Mouse (Mus musculus) embryonic facial prominence, embryonic 11.5 days (tissue): ENCODE data around the gene Ermp1. TPM values are rescaled to one million over a fixed set of nuclear protein-coding genes. Genes with fewer than 3 reads are reported as not detected.

Experiments used
- ATAC-seq: fragments of 200-750 bp; cut with Nextera tagmentation; replicated peaks from 2 replicates; pipeline ENCODE4 v1.8.0; 2017; ENCODE audit warnings: low read depth; ENCODE audit not compliant: insufficient number of reproducible peaks, low FRiP score, low TSS enrichment
- DNase-seq: peaks from one replicate; pipeline ENCODE4 v3.0.0-alpha.2; 2015; ENCODE audit warnings: low spot score
- H3K27ac ChIP-seq: fragments of 300-500 bp; sonication (generic); replicated peaks from 2 replicates; pipeline ENCODE4 v1.5.1; 2014; ENCODE audit warnings: mild to moderate bottlenecking, low read depth, low read length, control low read depth
- H3K27me3 ChIP-seq: fragments of 300-500 bp; sonication (generic); 2 replicates; pipeline ENCODE4 v1.6.1; 2014; ENCODE audit warnings: mild to moderate bottlenecking, low read length, moderate library complexity, mixed read lengths; ENCODE audit not compliant: control insufficient read depth, insufficient read depth
- H3K36me3 ChIP-seq: fragments of 300-500 bp; sonication (generic); replicated peaks from 2 replicates; pipeline ENCODE4 v1.6.1; 2014; ENCODE audit warnings: low read depth, mild to moderate bottlenecking, low read length, moderate library complexity, mixed read lengths; ENCODE audit not compliant: control insufficient read depth, insufficient read depth
- H3K4me1 ChIP-seq: fragments of 300-500 bp; sonication (generic); 2 replicates; pipeline ENCODE4 v1.6.1; 2014; ENCODE audit warnings: low read length, mixed read lengths; ENCODE audit not compliant: control insufficient read depth, insufficient read depth
- H3K4me2 ChIP-seq: fragments of 300-500 bp; sonication (generic); 2 replicates; pipeline ENCODE4 v1.6.1; 2014; ENCODE audit warnings: low read depth, mild to moderate bottlenecking, control low read depth, low read length, moderate library complexity
- H3K4me3 ChIP-seq: fragments of 300-500 bp; sonication (generic); 2 replicates; pipeline ENCODE4 v1.5.1; 2014; ENCODE audit warnings: low read depth, low read length, control low read depth
- H3K9ac ChIP-seq: fragments of 300-500 bp; sonication (generic); replicated peaks from 2 replicates; pipeline ENCODE4 v1.6.1; 2014; ENCODE audit warnings: mild to moderate bottlenecking, control low read depth, low read length
- H3K9me3 ChIP-seq: fragments of 300-500 bp; sonication (generic); replicated peaks from 2 replicates; pipeline ENCODE4 v1.6.1; 2016; ENCODE audit warnings: mild to moderate bottlenecking, low read length, inconsistent platforms, mixed read lengths; ENCODE audit not compliant: control insufficient read depth
- WGBS: fragments of 180-500 bp; shearing (Covaris S2); extraction: QIAGEN DNeasy Blood & Tissue Kit; methylation state at CpG from one replicate; pipeline ENCODE4 v1.1.7; 2014; 5-methylcytosine and 5-hydroxymethylcytosine counted together
- polyA plus RNA-seq: library from polyadenylated mRNA; unstranded; fragments of >200 nt; fragmentation: Nextera tagmentation; extraction: Ambion mirVana; gene quantifications from 2 replicates; pipeline ENCODE4 v1.2.1, GENCODE M21; 2014

Ermp1 gene
- polyA plus RNA-seq, 1 experiment from 2014 or later, result 16.8 TPM

DNA sequence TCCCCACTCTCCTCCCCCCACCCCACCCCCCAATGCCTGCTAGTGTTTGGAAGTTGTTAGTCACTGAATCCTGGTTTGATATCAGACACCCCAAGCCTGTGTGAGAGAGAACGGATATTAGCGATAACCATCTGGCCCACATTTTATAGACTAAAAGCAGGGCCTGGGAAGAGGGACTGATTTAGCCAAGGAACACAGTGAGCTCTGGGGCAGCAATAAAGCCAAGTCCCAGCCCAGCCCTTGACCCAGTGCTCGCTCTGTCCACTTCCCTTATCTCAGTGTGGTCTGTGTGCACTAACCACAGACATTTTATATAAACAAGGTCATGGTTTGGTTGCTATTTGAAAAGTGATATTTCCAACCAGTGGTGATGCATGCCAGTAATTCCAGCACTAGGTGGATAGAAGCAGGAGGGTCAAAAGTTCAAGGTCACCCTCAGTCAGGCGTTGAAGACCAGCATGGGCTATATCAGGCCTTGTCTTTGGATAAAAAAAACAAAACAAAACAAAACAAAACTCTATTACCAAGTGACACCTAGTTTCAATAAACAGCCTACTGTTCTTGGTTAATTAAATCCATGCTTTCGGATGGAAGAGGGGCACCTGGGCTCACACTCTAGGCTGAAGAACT is 18.9 kb upstream of the Ermp1 start:
- H3K4me3 ChIP-seq, result no peak overlapping the region
- no peak overlapping the region for H3K4me2 ChIP-seq
- no peak overlapping the region for H3K9ac ChIP-seq
- WGBS, result 63% methylated on average over 5 of the region's 5 CpGs
- ATAC-seq (peak; percentile 70; the same call in 1 of the 2 replicates), DNase-seq (peak; percentile 61)
- H3K27me3 ChIP-seq, result no peaks in the 10 kb centered on the region
- no peaks in the 10 kb centered on the region for H3K9me3 ChIP-seq
- no peak overlapping the region for H3K27ac ChIP-seq
- H3K36me3 ChIP-seq, result no peaks in the 10 kb centered on the region
- H3K4me1 ChIP-seq, result no peaks in the 10 kb centered on the region

DNA sequence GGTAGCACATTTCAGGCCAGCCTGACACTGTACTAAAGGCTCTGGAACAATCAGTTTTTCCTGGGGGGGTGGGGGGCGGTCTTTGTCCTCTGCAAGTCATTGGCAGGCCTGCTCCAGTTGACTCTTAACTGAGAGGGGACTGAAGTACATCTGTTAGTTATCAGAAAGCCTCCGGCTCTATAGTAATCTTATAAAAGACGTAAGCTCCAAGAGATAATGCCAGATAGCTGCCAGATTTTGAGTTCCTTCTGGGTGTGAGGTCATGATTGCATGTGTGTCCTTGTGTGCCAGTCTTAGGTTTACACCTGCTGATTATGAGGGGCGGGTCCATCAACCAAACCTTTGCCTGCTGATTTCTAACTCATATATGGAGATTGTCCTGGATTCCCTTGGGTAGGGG is 17.9 kb upstream of the Ermp1 start:
- H3K9me3 ChIP-seq, result no peaks in the 10 kb centered on the region
- DNase-seq (no peak), ATAC-seq (no peak)
- no peak overlapping the region for H3K4me2 ChIP-seq
- no peak overlapping the region for H3K4me3 ChIP-seq
- 62% methylated on average over 4 of the region's 4 CpGs for WGBS
- no peaks in the 10 kb centered on the region for H3K27me3 ChIP-seq
- H3K27ac ChIP-seq, result no peak overlapping the region
- no peaks in the 10 kb centered on the region for H3K36me3 ChIP-seq
- no peaks in the 10 kb centered on the region for H3K4me1 ChIP-seq
- no peak overlapping the region for H3K9ac ChIP-seq

DNA sequence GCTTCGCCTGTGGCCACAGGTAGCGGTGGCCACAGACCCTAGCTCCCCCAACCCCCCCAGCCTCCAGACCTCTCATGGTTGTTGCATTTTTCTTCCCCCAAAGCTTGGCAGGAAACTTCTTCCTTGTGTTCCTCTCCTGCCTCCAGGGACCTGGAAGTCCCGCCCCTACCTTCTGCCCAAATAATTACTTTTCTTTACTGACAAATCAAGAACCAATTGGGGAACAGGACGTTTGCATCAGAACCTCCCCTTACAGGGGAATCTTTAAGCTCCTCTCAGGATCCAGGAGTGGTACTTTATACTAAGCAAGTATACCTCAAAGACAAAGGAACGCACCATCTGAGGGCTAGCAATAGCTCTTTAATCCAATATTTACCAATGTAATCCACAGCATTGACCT is 16.7 kb upstream of the Ermp1 start:
- Histone ChIP-seq H3K9me3 (no peaks in the 10 kb centered on the region), H3K36me3 (no peaks in the 10 kb centered on the region), H3K9ac (no peak overlapping the region), H3K4me1 (no peaks in the 10 kb centered on the region), H3K4me3 (no peak overlapping the region), H3K4me2 (no peak overlapping the region), H3K27me3 (no peaks in the 10 kb centered on the region), H3K27ac (no peak overlapping the region)
- ATAC-seq, result no peak
- 80% methylated on average over 5 of the region's 5 CpGs for WGBS
- DNase-seq, result no peak

DNA sequence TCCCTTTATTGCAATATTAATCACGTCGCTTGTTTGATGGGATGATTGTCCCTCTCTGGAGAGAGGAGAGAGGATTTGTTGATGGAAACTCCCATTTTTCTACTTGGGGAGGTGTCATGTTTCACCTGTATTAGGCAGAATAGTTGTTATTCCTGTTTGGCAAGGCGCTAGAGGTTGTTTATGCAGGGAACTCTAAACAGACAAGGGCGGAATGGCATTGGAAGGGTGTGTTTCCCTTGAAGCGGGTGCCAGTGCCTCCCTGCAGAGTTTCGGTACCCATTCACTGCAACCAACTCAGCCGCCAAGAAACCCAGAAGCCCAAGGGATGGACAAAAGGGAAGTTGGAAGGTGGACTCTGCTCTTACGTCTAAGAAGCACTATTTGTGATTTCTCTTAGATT is 15.6 kb upstream of the Ermp1 start:
- WGBS, result 61% methylated on average over 8 of the region's 8 CpGs
- Histone ChIP-seq H3K4me3 (no peak overlapping the region), H3K4me2 (no peak overlapping the region), H3K4me1 (no peaks in the 10 kb centered on the region), H3K9me3 (no peaks in the 10 kb centered on the region), H3K27ac (no peak overlapping the region), H3K9ac (no peak overlapping the region), H3K27me3 (no peaks in the 10 kb centered on the region), H3K36me3 (no peaks in the 10 kb centered on the region)
- DNase-seq, result peak; percentile 25
- ATAC-seq, result no peak

DNA sequence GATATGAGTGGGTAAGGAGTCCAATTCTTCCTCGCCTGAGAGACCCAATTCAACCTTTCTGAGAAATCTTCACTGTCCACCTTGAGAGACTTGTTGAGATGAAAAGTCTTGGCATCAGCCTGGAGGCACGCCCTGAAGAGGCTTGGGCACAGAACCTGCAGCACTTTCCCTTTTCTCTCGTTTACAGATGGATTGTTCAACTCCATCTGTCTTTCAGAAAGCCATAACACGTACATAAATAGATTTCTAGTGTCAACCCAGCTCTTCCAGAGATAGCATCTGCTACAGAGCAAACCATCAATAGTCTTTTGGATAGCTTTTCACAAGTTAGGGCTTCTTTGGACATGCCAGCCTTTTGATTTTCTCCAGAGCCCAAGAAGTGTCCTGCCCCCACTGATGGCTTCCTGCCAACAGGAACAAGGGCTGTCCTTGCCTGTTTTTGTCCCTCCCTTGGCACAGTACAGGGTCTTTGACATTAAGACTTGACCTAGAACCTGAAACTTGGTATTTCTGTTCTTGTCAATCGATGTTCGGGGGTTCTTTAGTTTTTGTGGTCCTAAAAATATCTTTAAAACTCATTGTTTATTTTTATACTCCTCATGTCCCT is 13.9 kb upstream of the Ermp1 start:
- no peaks in the 10 kb centered on the region for H3K36me3 ChIP-seq
- no peak for DNase-seq
- ATAC-seq, result no peak
- H3K4me3 ChIP-seq, result no peak overlapping the region
- no peaks in the 10 kb centered on the region for H3K27me3 ChIP-seq
- no peak overlapping the region for H3K9ac ChIP-seq
- no peak overlapping the region for H3K27ac ChIP-seq
- WGBS, result 78% methylated on average over 6 of the region's 6 CpGs
- no peak overlapping the region for H3K4me2 ChIP-seq
- no peaks in the 10 kb centered on the region for H3K4me1 ChIP-seq
- no peaks in the 10 kb centered on the region for H3K9me3 ChIP-seq

DNA sequence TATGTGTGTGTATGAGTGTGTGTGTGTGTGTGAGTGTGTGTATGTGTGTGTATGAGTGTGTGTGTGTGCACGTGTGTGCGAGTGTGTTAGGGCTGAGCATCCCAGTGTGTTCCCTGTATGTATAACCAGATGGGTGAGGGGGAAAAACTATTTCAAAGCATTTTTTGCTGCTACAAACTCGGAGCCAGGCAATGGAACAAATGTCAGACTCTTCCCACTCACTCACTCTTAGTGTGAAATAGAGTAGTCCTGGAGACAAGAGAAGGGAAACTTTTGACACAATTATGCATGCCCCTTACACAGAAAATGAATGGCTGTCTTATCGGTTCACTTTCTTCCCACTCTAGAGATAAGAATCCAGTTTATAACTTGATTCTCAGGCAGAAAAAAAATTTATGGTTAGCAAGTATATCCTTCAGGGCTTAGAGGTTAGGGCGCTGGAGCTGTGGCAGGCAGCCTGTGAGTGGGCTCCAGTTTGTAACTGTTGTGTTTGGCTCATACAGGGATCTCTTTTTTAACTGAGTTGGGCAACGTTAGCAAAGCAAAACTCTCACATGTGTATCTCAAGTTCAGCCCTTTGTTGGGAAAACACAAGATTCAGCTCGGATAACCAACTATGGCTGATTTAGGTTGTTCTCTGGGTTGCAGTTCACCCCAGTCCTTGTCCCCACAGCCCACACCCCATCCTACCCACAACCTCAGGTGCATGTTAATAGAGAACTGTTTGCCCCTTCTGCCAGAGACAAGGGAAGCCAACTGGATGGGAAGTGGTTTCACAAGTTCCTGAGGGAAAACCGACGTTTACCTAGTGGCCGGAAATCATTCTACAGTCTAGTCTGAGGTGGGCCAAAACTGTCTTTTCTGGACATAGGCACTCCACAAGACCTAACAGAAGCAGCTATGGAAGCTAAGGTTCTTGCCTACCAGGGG is 12.9 kb upstream of the Ermp1 start:
- no peaks in the 10 kb centered on the region for H3K36me3 ChIP-seq
- H3K27ac ChIP-seq, result no peak overlapping the region
- no peak overlapping the region for H3K9ac ChIP-seq
- ATAC-seq (no peak), DNase-seq (no peak)
- no peaks in the 10 kb centered on the region for H3K27me3 ChIP-seq
- H3K4me1 ChIP-seq, result no peaks in the 10 kb centered on the region
- H3K9me3 ChIP-seq, result no peaks in the 10 kb centered on the region
- H3K4me3 ChIP-seq, result no peak overlapping the region
- 85% methylated on average over 10 of the region's 10 CpGs for WGBS
- H3K4me2 ChIP-seq, result no peak overlapping the region

DNA sequence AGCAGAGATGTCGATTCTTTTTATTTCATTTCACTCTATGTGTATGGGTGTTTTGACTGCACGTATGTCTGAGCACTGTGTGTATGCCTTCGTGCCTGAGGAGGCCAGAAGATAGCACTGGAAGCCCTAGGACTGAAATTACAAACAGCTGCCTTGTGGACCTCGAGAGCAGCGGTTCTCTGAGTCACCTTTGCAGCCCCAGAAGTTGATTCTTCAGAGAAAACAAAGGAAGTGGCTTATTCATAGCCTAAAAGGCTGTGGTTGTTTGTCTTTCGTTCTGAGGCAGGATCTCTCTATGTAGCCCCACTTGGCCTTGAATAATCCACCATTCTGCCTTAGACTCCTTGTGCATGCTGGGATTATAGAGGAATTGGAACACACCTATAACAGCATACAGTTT is 11.5 kb upstream of the Ermp1 start:
- Histone ChIP-seq H3K4me3 (no peak overlapping the region), H3K4me2 (no peak overlapping the region), H3K27ac (no peak overlapping the region), H3K9ac (no peak overlapping the region), H3K9me3 (no peaks in the 10 kb centered on the region), H3K4me1 (no peaks in the 10 kb centered on the region), H3K27me3 (no peaks in the 10 kb centered on the region), H3K36me3 (no peaks in the 10 kb centered on the region)
- WGBS, result 39% methylated on average over 6 of the region's 6 CpGs
- ATAC-seq (no peak), DNase-seq (no peak)

DNA sequence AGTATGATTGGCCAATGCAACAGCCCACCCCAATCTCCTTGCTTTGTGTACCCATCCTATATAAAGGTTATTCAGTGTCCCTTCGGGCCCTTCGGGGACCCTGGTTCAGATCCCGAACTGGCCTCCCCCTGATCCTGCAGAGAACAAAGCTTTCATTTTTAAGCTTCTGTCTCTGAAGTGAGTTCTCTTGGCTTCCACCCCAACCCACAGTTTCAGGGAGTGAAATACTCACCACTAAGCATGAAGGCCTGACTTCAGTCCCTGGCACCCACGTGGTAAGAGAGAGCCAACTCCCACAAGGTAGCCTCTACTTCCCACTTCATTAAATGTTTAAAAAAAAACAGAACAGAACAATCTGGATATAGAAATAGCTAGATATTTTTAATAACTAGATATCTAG is 10.6 kb upstream of the Ermp1 start:
- Histone ChIP-seq H3K4me3 (no peak overlapping the region), H3K9me3 (no peaks in the 10 kb centered on the region), H3K36me3 (no peaks in the 10 kb centered on the region), H3K4me1 (no peaks in the 10 kb centered on the region), H3K27ac (no peak overlapping the region), H3K9ac (no peak overlapping the region), H3K4me2 (no peak overlapping the region), H3K27me3 (no peaks in the 10 kb centered on the region)
- WGBS, result 89% methylated on average over 4 of the region's 4 CpGs
- DNase-seq (no peak), ATAC-seq (no peak)
